Mouse (Mus musculus) liver, embryonic 15.5 days (tissue): Measurements from ENCODE around the gene Lrrc45. TPM values are rescaled to one million over a fixed set of nuclear protein-coding genes. Genes with fewer than 3 reads are reported as not detected.

Experiments used
- ATAC-seq: fragments of 200-750 bp; cut with Nextera tagmentation; 2 replicates; pipeline ENCODE4 v1.8.0; 2017; ENCODE audit warnings: moderate number of reproducible peaks, mild to moderate bottlenecking, moderate library complexity; ENCODE audit not compliant: insufficient read depth
- H3K27ac ChIP-seq: fragments of 300-500 bp; sonication (generic); replicated peaks from 2 replicates; pipeline ENCODE4 v1.5.1; 2015; ENCODE audit warnings: mild to moderate bottlenecking, inconsistent platforms
- H3K27me3 ChIP-seq: fragments of 300-500 bp; sonication (generic); 2 replicates; pipeline ENCODE4 v1.6.1; 2015; ENCODE audit warnings: mild to moderate bottlenecking, inconsistent platforms
- H3K36me3 ChIP-seq: fragments of 300-500 bp; sonication (generic); replicated peaks from 2 replicates; pipeline ENCODE4 v1.6.1; 2015; ENCODE audit warnings: moderate library complexity, mild to moderate bottlenecking, inconsistent platforms
- H3K4me1 ChIP-seq: fragments of 300-500 bp; sonication (generic); replicated peaks from 2 replicates; pipeline ENCODE4 v1.6.1; 2015; ENCODE audit warnings: inconsistent platforms
- H3K4me2 ChIP-seq: fragments of 300-500 bp; sonication (generic); 2 replicates; pipeline ENCODE4 v1.6.1; 2015; ENCODE audit warnings: moderate library complexity, mild to moderate bottlenecking, inconsistent platforms
- H3K4me3 ChIP-seq: fragments of 300-500 bp; sonication (generic); replicated peaks from 2 replicates; pipeline ENCODE4 v1.5.1; 2015; ENCODE audit warnings: mild to moderate bottlenecking, inconsistent platforms
- H3K9ac ChIP-seq: fragments of 300-500 bp; sonication (generic); 2 replicates; pipeline ENCODE4 v1.6.1; 2015; ENCODE audit warnings: moderate library complexity, mild to moderate bottlenecking, inconsistent platforms
- H3K9me3 ChIP-seq: fragments of 300-500 bp; sonication (generic); replicated peaks from 2 replicates; pipeline ENCODE4 v1.6.1; 2016; ENCODE audit warnings: inconsistent platforms
- WGBS: fragments of 180-500 bp; shearing (Covaris S2); methylation state at CpG from one replicate; pipeline ENCODE4 v1.1.7; 2015; ENCODE audit warnings: mixed read lengths; ENCODE audit not compliant: insufficient replicate concordance; 5-methylcytosine and 5-hydroxymethylcytosine counted together
- polyA plus RNA-seq: library from polyadenylated mRNA; unstranded; fragments of >200 nt; fragmentation: Nextera tagmentation; extraction: Ambion mirVana; gene quantifications from 2 replicates; pipeline ENCODE4 v1.2.1, GENCODE M21; 2015

Lrrc45 gene
- polyA plus RNA-seq, 1 experiment from 2014 or later, result 9.7 TPM

DNA sequence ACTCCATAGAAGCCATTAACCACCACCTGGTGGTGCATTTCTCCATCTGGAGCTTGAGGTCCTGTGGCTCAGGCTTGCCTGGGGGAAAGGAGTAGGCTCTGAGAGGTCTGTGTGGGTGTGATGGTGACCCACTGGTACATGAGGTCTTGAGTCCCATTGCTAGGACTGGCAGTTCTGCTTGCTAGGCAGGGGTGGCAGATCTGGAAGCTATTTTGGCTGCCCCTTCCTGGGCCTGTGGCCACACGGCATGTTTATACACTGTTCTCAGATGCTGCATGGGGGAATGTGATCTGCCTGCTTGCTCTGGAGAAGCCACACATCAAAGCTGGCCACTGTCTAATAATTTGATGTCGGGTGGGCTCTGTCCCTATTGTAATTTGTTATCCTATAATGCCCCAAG, 29.6 kb upstream of the Lrrc45 start:
- H3K27me3 ChIP-seq, result no peaks in the 10 kb centered on the region
- ATAC-seq, result no peak
- H3K36me3 ChIP-seq, result peaks cover 42% of the 10 kb centered on the region
- no peak overlapping the region for H3K9ac ChIP-seq
- no peak overlapping the region for H3K4me3 ChIP-seq
- no peaks in the 10 kb centered on the region for H3K9me3 ChIP-seq
- H3K4me2 ChIP-seq, result no peak overlapping the region
- 0 out of 2 replicates have a peak, but pooled peaks cover 4% of the 10 kb centered on the region for H3K4me1 ChIP-seq
- no peak overlapping the region for H3K27ac ChIP-seq
- 70% methylated on average over 2 of the region's 2 CpGs for WGBS

DNA sequence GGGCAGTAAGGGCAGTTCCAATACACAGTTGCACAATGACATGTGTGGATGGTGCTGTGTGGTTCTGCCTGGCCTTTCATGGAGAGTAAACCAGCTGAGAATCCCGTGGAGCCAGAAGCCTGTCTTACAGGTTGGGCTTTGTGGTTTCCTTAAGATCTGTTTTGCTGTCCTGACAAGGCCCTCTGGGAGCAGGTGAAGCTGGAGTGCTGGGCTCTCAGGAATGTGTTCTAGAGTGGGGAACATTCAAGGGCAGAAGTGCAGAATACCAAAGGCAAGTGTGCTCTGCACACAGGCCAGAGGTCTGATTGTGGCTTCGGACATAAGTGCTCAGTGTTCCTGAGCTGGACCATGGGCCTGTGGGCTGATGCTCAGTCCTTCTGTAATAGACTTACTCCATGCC, 29.1 kb upstream of the Lrrc45 start:
- Histone ChIP-seq H3K36me3 (peaks cover 42% of the 10 kb centered on the region), H3K27me3 (no peaks in the 10 kb centered on the region), H3K9me3 (no peaks in the 10 kb centered on the region), H3K9ac (no peak overlapping the region), H3K27ac (no peak overlapping the region), H3K4me2 (no peak overlapping the region), H3K4me1 (0 out of 2 replicates have a peak, but pooled peaks cover 4% of the 10 kb centered on the region), H3K4me3 (no peak overlapping the region)
- 61% methylated on average over 2 of the region's 2 CpGs for WGBS
- no peak for ATAC-seq

DNA sequence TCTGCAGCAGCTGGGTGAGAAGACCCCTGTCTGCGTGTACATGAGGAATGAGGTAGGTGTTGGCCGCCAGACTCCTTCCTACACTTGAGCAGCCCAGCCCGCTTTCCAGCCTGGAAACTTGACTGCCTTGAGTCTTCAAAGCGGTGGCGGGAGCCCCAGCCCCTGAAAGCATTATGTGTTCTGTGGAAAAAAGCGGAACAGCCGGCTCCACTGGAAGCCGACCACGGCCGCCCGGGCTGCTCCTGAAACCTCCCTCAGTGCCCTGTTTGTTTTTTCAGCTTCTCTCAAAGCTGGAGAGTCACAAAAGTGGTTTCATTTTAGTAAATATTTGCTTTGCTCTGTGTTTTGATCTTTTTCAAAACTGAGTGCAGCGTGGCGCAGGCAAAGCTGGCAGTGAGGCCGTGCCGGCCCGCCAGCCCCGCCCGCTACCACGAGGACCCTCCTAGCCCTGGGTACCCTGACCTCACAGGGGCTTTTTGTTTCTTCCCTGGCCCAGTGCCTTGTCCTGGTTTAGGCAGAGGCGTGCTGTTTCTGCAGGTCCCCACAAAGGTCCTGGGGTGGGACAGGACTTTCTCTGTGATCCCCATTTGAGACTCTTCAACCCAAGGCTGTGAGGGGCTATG, 27.0 kb upstream of the Lrrc45 start:
- H3K4me2 ChIP-seq, result no peak overlapping the region
- H3K4me3 ChIP-seq, result no peak overlapping the region
- no peak overlapping the region for H3K9ac ChIP-seq
- H3K9me3 ChIP-seq, result no peaks in the 10 kb centered on the region
- H3K27me3 ChIP-seq, result no peaks in the 10 kb centered on the region
- no peak for ATAC-seq
- 79% methylated on average over 20 of the region's 20 CpGs for WGBS
- H3K4me1 ChIP-seq, result 0 out of 2 replicates have a peak, but pooled peaks cover 4% of the 10 kb centered on the region
- peaks cover 35% of the 10 kb centered on the region for H3K36me3 ChIP-seq
- no peak overlapping the region for H3K27ac ChIP-seq

DNA sequence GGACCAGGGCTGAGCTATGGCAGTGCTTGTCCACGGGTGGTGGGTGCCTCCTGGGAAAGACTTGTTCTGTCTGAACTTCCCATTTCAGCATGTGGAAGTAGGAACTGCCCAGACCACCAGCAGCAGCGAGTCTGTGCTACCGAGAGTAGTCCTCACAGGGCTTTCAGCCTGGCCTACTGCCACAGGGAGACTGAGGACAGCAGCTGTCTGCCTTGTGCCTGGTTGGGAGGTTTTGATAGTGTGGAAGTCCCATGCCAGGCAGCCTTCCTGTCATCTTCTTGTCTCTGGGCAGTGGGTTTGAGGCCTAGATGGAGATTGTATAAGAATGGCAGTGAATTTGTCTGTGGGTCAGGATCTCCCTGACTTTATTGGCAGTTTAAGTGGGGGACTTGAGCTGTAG, 24.4 kb upstream of the Lrrc45 start:
- H3K9me3 ChIP-seq, result no peaks in the 10 kb centered on the region
- H3K27me3 ChIP-seq, result no peaks in the 10 kb centered on the region
- no peak overlapping the region for H3K9ac ChIP-seq
- H3K4me3 ChIP-seq, result no peak overlapping the region
- peaks cover 38% of the 10 kb centered on the region for H3K36me3 ChIP-seq
- WGBS, result 41% methylated on average over 3 of the region's 3 CpGs
- H3K27ac ChIP-seq, result no peak overlapping the region
- no peak overlapping the region for H3K4me2 ChIP-seq
- no peak for ATAC-seq
- H3K4me1 ChIP-seq, result peaks cover 4% of the 10 kb centered on the region; the same call in 1 of the 2 replicates

DNA sequence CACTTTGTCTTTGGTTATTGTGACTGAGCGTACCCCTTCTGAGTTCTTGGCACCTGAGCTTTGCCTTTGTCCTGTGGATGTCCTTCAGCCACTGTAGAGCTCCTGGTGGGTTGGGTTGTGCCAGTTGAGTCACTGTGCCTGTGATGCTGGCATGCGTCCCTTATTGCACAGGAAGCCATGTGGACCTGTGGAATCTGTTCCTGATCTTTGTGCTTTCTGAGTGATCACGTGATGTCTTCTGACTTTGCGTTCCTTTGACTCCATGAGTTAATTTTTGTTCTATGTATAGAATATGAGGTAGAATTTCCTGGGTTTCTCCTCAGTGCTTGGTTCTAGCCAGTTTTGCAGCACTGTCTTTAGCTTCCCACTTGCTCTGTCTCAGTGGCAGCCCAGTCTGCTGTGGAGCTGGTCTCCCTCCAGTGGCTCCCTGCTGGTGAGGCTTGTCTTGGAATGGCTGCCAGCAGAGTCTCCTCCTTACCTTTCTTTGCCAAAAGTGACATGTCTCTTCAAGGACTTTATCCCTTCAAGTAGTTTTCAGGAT, 21.2 kb upstream of the Lrrc45 start:
- Histone ChIP-seq H3K36me3 (peaks cover 41% of the 10 kb centered on the region), H3K9ac (no peak overlapping the region), H3K27me3 (no peaks in the 10 kb centered on the region), H3K9me3 (no peaks in the 10 kb centered on the region), H3K4me1 (no peaks in the 10 kb centered on the region; the same call in 1 of the 2 replicates), H3K27ac (no peak overlapping the region), H3K4me3 (no peak overlapping the region), H3K4me2 (no peak overlapping the region)
- no peak for ATAC-seq
- 87% methylated on average over 4 of the region's 4 CpGs for WGBS

DNA sequence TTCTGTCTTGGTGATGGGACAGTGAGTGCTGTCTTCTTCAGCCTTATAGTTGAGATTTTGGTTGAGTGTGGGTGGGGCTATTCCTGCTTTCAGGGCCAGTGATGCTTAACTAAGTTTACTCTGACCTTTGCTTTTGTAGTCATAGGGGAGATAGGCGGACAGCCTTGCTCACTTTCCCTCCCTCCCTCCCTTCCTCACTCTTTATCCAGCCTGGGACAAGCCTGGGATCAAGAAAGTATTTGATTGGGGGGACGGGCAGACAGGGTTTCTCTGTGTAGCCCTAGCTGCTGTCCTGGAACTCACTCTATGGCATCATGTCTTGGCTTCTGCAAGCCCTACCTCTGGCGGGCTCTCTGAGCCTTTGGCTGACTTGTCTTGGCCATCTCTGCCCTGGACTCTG, 20.3 kb upstream of the Lrrc45 start:
- no peaks in the 10 kb centered on the region for H3K27me3 ChIP-seq
- peaks cover 37% of the 10 kb centered on the region for H3K36me3 ChIP-seq
- H3K27ac ChIP-seq, result no peak overlapping the region
- H3K4me3 ChIP-seq, result no peak overlapping the region
- no peaks in the 10 kb centered on the region for H3K9me3 ChIP-seq
- no peaks in the 10 kb centered on the region; the same call in 1 of the 2 replicates for H3K4me1 ChIP-seq
- H3K4me2 ChIP-seq, result no peak overlapping the region
- no peak overlapping the region for H3K9ac ChIP-seq
- ATAC-seq, result no peak
- WGBS, result 66% methylated on average over 3 of the region's 3 CpGs

DNA sequence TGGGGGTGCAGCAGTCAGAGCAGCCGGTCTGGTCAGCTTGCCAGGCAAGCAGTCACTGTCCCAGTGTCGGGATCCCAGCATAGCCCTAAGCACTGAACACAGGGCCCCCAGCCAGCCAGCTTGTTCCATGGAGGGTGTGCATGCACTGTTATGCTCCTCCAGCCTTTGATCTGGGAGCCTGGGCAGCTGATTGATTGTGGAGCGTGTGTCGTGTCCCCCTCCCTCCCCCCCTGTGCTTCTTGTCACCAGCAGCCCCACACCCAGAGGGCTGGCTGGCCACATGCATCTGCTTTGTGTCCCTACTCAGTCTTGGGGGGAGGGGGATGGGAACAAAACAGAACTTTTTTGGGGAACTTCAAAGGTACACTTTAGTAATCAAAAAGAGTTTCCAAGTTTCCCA, 18.5 kb upstream of the Lrrc45 start:
- 58% methylated on average over 4 of the region's 4 CpGs for WGBS
- ATAC-seq, result no peak

DNA sequence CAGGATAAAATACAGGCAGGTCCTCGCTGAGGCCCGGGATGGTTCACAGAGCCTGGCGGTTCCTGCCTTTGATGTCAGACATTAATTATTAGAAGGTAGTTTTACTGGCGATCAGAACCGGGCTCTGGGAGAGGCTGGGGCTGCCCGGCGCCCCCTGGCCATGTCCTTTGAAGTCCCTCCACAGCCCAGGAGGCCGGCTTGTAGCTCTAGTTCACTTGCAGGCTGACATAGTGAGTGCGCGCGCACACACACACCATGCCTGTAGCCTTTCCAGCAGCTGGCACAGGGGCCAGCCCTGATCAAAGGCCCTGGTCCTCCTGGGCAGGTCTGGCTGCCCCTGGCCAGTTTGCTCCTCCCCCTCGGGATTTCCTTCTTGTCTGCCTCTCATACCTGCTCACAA, 18.1 kb upstream of the Lrrc45 start:
- Histone ChIP-seq H3K4me3 (no peak overlapping the region), H3K36me3 (peaks cover 21% of the 10 kb centered on the region), H3K9ac (no peak overlapping the region), H3K9me3 (no peaks in the 10 kb centered on the region), H3K27me3 (no peaks in the 10 kb centered on the region), H3K27ac (no peak overlapping the region), H3K4me1 (no peaks in the 10 kb centered on the region; the same call in 1 of the 2 replicates), H3K4me2 (no peak overlapping the region)
- no peak for ATAC-seq
- WGBS, result 72% methylated on average over 12 of the region's 12 CpGs

More for the DNA sequence above, 18.5 kb upstream of the Lrrc45 start:
- Histone ChIP-seq H3K27me3 (no peaks in the 10 kb centered on the region), H3K4me3 (no peak overlapping the region), H3K4me1 (no peaks in the 10 kb centered on the region; the same call in 1 of the 2 replicates), H3K4me2 (no peak overlapping the region), H3K27ac (no peak overlapping the region), H3K36me3 (peaks cover 25% of the 10 kb centered on the region), H3K9me3 (no peaks in the 10 kb centered on the region), H3K9ac (no peak overlapping the region)

DNA sequence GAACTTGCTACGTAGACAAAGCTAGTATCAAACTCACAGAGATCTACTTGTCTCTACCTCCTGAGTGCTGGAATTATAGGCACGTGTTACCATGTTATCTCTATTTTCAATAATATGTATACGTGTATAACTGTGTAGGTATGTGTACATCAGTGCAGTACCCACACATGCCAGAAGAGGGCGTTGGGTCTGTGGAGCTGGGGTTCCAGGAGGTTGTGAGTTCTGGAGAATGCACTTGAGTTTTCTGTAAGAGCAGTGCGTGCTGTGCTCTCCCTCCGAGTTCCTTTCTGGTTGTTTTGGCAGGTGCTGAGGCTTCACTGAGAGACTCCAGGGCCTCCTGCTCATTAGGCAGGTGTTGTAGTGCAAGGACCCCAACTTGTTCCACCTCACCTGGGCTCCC, 17.2 kb upstream of the Lrrc45 start:
- H3K27me3 ChIP-seq, result no peaks in the 10 kb centered on the region
- no peaks in the 10 kb centered on the region; the same call in 1 of the 2 replicates for H3K4me1 ChIP-seq
- H3K4me3 ChIP-seq, result no peak overlapping the region
- no peak overlapping the region for H3K9ac ChIP-seq
- no peaks in the 10 kb centered on the region for H3K9me3 ChIP-seq
- H3K4me2 ChIP-seq, result no peak overlapping the region
- peaks cover 22% of the 10 kb centered on the region for H3K36me3 ChIP-seq
- ATAC-seq, result no peak
- 83% methylated on average over 6 of the region's 6 CpGs for WGBS
- H3K27ac ChIP-seq, result no peak overlapping the region

DNA sequence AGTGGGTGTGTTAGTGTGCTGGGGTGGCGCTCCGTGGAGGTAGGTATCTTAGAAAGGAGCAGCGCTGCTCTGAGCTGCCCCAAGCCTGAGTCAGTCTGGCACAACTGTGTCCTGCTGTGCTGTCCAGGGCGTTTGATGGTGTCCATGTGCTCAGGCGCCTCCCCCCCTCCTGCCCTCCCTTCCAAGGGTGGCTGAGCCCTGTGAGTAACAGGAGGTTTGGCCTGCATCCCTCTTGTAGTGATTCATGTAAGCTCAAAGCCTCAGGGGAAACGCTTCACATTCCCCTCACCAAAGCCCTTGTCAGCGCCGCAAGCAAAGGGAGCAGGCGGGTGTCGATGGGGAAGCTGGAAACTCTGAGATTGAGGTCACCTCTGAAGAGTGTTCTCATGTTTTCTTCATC, 16.0 kb upstream of the Lrrc45 start:
- Histone ChIP-seq H3K36me3 (peaks cover 29% of the 10 kb centered on the region), H3K4me3 (no peak overlapping the region), H3K27me3 (no peaks in the 10 kb centered on the region), H3K9ac (no peak overlapping the region), H3K9me3 (no peaks in the 10 kb centered on the region), H3K4me2 (no peak overlapping the region), H3K27ac (no peak overlapping the region), H3K4me1 (no peaks in the 10 kb centered on the region; the same call in 1 of the 2 replicates)
- 76% methylated on average over 10 of the region's 10 CpGs for WGBS
- ATAC-seq, result no peak

DNA sequence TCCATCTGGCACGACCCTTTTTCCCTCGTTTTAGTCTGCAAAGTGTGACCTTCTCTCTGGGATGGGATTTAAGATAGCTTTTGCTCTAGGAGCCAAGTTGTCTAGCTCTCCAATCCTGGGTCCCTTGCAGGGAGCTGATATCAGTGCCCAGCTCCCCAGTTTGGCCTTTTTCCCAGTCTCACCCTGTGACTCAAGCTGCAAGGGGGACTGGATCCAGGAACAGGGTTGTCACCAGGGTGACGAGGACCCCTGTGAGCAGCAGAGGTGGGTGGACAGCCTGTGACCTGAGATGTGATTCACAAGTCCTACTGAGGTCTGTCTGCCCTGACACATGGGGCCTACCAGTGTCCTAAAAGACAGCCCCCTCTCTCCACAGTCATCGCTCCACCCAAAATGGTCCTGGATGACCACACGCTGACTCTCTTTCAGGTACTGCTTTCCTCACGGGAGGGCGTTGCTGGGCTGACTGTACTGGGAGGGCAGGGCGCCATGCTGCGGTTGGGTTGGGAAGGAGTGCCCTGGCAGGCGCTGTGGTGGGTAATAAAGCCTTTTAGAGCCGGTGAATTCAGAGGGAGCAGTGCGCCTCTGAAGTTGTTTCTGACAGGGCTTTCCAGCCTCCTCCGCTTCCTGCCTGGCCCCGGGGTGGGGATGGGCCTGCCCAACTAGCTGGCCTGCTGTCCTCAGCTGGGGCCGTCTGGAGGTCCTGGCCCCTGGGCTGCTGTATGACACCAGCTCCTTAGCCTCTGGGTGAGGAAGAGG, 9.8 kb upstream of the Lrrc45 start:
- peaks cover 28% of the 10 kb centered on the region; the same call in 1 of the 2 replicates for H3K36me3 ChIP-seq
- no peak for ATAC-seq
- no peak overlapping the region for H3K4me2 ChIP-seq
- no peaks in the 10 kb centered on the region for H3K27me3 ChIP-seq
- no peak overlapping the region for H3K27ac ChIP-seq
- 70% methylated on average over 15 of the region's 15 CpGs for WGBS
- no peak overlapping the region for H3K4me3 ChIP-seq
- H3K4me1 ChIP-seq, result no peaks in the 10 kb centered on the region
- H3K9ac ChIP-seq, result no peak overlapping the region
- no peaks in the 10 kb centered on the region for H3K9me3 ChIP-seq
